8 mouse cellular contexts compared by ENCODE assay signal in the genomic region with DNA sequence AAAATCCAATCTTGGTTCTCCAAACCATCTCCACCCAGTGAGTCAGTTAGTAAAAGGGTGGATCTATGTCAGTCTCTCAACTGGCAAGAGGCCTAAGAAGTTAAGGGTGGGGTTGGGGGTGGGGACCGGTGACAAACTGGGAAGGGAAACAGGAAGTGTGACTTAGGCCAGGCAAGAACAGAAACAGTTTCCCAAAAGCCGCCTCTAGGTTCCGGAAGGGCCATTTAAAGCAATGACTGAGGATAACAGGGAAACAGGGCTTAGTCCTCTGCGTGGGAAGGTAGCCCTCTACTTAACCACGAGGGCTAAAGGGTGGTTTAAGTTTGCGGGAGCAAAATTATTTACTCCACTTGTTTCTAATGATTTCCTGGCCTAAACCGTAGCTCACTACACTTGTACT. TPM values are rescaled to one million over a fixed set of nuclear protein-coding genes. Genes with fewer than 3 reads are reported as not detected.
A peak's percentile ranks its signal among the peaks of the same experiment; 100 is the strongest.
DNase-seq lines count a peak whose midpoint lies in the region; ATAC-seq and TF ChIP-seq lines count a peak whose summit lies in the region.

No protein-coding gene starts in this region.

- H3K4me2 ChIP-seq in forebrain, embryonic 12.5 days: peak overlapping the region; percentile 86
- H3K4me2 ChIP-seq in limb, embryonic 14.5 days (replicated peaks; ENCODE audit: low read depth, low read length, severe bottlenecking): peak overlapping the region; percentile 83
- peak overlapping the region; percentile 73 for H3K4me2 ChIP-seq in midbrain, embryonic 15.5 days

- 0 out of 2 replicates have a peak, but pooled peaks cover 10% of the 10 kb centered on the region for H3K27me3 ChIP-seq in forebrain, embryonic 12.5 days
- peaks cover 12% of the 10 kb centered on the region for H3K27me3 ChIP-seq in hindbrain, embryonic 10.5 days (ENCODE audit: insufficient read depth, poor library complexity, severe bottlenecking)
- H3K27me3 ChIP-seq in limb, embryonic 14.5 days (ENCODE audit: control insufficient read depth, insufficient read depth, low read length): no peaks in the 10 kb centered on the region
- H3K27me3 ChIP-seq in midbrain, embryonic 15.5 days (replicated peaks): no peaks in the 10 kb centered on the region

- H3K4me3 ChIP-seq in forebrain, embryonic 12.5 days (replicated peaks): peak overlapping the region; percentile 62
- H3K4me3 ChIP-seq in hindbrain, embryonic 10.5 days: peak overlapping the region; percentile 78
- H3K4me3 ChIP-seq in limb, embryonic 14.5 days (replicated peaks; ENCODE audit: low read length): peak overlapping the region; percentile 68
- peak overlapping the region; percentile 57 for H3K4me3 ChIP-seq in midbrain, embryonic 15.5 days

- no peak for ATAC-seq in forebrain, embryonic 12.5 days (ENCODE audit: low FRiP score)
- no peak for ATAC-seq in limb, embryonic 14.5 days (ENCODE audit: low FRiP score, low read depth)
- ATAC-seq in midbrain, embryonic 15.5 days (replicated peaks): no peak

- no peaks in the 10 kb centered on the region for H3K9me3 ChIP-seq in forebrain, embryonic 12.5 days
- no peaks in the 10 kb centered on the region for H3K9me3 ChIP-seq in hindbrain, embryonic 10.5 days
- H3K9me3 ChIP-seq in limb, embryonic 14.5 days (ENCODE audit: control insufficient read depth, low read length): no peaks in the 10 kb centered on the region
- no peaks in the 10 kb centered on the region for H3K9me3 ChIP-seq in midbrain, embryonic 15.5 days

- H3K4me1 ChIP-seq in forebrain, embryonic 12.5 days: peaks cover 3% of the 10 kb centered on the region; the same call in 1 of the 2 replicates
- peaks cover 20% of the 10 kb centered on the region for H3K4me1 ChIP-seq in hindbrain, embryonic 10.5 days (replicated peaks)
- peaks cover 16% of the 10 kb centered on the region for H3K4me1 ChIP-seq in limb, embryonic 14.5 days (ENCODE audit: control insufficient read depth, insufficient read depth, low read length)
- peaks cover 9% of the 10 kb centered on the region for H3K4me1 ChIP-seq in midbrain, embryonic 15.5 days

- no peak overlapping the region for H3K9ac ChIP-seq in forebrain, embryonic 12.5 days
- 0 out of 2 replicates have a peak overlapping the region, but pooled peaks have one; percentile 68 for H3K9ac ChIP-seq in limb, embryonic 14.5 days (ENCODE audit: low read depth, low read length, severe bottlenecking)
- H3K9ac ChIP-seq in midbrain, embryonic 15.5 days: peak overlapping the region; percentile 46; the same call in 1 of the 2 replicates

- 0 out of 2 replicates have a peak overlapping the region, but pooled peaks have one; percentile 25 for H3K27ac ChIP-seq in forebrain, embryonic 12.5 days
- peak overlapping the region; percentile 79; the same call in 1 of the 2 replicates for H3K27ac ChIP-seq in hindbrain, embryonic 10.5 days
- H3K27ac ChIP-seq in limb, embryonic 14.5 days (replicated peaks; ENCODE audit: low read depth, low read length): no peak overlapping the region
- no peak overlapping the region for H3K27ac ChIP-seq in midbrain, embryonic 15.5 days

- 31% methylated on average over 7 of the region's 7 CpGs for WGBS in forebrain, embryonic 12.5 days
- 25% methylated on average over 7 of the region's 7 CpGs for WGBS in hindbrain, embryonic 10.5 days
- 5% methylated on average over 7 of the region's 7 CpGs for WGBS in limb, embryonic 14.5 days
- 35% methylated on average over 7 of the region's 7 CpGs for WGBS in midbrain, embryonic 15.5 days

- H3K36me3 ChIP-seq in forebrain, embryonic 12.5 days (replicated peaks): peaks cover under 1% of the 10 kb centered on the region; the same call in 1 of the 2 replicates
- H3K36me3 ChIP-seq in hindbrain, embryonic 10.5 days: peaks cover 7% of the 10 kb centered on the region
- H3K36me3 ChIP-seq in limb, embryonic 14.5 days (ENCODE audit: control insufficient read depth, insufficient read depth, low read length): 0 out of 2 replicates have a peak, but pooled peaks cover 2% of the 10 kb centered on the region
- H3K36me3 ChIP-seq in midbrain, embryonic 15.5 days (replicated peaks): no peaks in the 10 kb centered on the region

- no peak for TF ChIP-seq POLR2A in limb, embryonic 14.5 days (IDR thresholded peaks at IDR 0.05; ENCODE audit: borderline replicate concordance, extremely low read depth, insufficient read depth, insufficient read length)

- DNase-seq in ES-CJ7 (ENCODE audit: low read depth, low spot score): peak; percentile 63
- DNase-seq in adrenal gland, postnatal 14 days: peak; percentile 66
- DNase-seq in hindbrain, embryonic 10.5 days (ENCODE audit: low spot score): no peak
- DNase-seq in limb, embryonic 14.5 days (ENCODE audit: low spot score): peak; percentile 30
- no peak for DNase-seq in right cerebral cortex, postnatal 36 days (ENCODE audit: low spot score in 2 of 2)
- no peak for DNase-seq in right cerebral cortex, postnatal 14 days

RNA-seq across cellular contexts. Expression of gene Anxa7, which starts 1.1 kb away (rescaled TPM):
- 67.7 and 72.5 TPM in 2 replicates for total RNA-seq in adrenal gland, postnatal 14 days (2021)
- polyA plus RNA-seq in forebrain, embryonic 12.5 days (2016; fragmentation: Nextera tagmentation; extraction: Ambion mirVana): 10.0 and 13.0 TPM in 2 replicates
- 12.8 and 16.2 TPM in 2 replicates for polyA plus RNA-seq in hindbrain, embryonic 10.5 days (2016; fragmentation: Nextera tagmentation; extraction: Ambion mirVana)
- 50.5 and 52.8 TPM in 2 replicates for polyA plus RNA-seq in limb, embryonic 14.5 days (2012; rRNA removed)
- 45.5 and 46.5 TPM in 2 replicates for polyA plus RNA-seq in limb, embryonic 14.5 days (2014; fragmentation: Nextera tagmentation; extraction: Ambion mirVana)
- 13.1 and 13.5 TPM in 2 replicates for polyA plus RNA-seq in midbrain, embryonic 15.5 days (2015; fragmentation: Nextera tagmentation; extraction: Ambion mirVana)

RNA-seq across cellular contexts. Expression of gene Mss51, which starts 17.9 kb away (rescaled TPM):
- 0.74 and 1.1 TPM in 2 replicates for total RNA-seq in adrenal gland, postnatal 14 days (2021)
- 1.3 and 1.4 TPM in 2 replicates for polyA plus RNA-seq in forebrain, embryonic 12.5 days (2016; fragmentation: Nextera tagmentation; extraction: Ambion mirVana)
- polyA plus RNA-seq in hindbrain, embryonic 10.5 days (2016; fragmentation: Nextera tagmentation; extraction: Ambion mirVana): 0.80 and 0.88 TPM in 2 replicates
- 5.6 and 6.3 TPM in 2 replicates for polyA plus RNA-seq in limb, embryonic 14.5 days (2012; rRNA removed)
- polyA plus RNA-seq in limb, embryonic 14.5 days (2014; fragmentation: Nextera tagmentation; extraction: Ambion mirVana): 1.5 and 1.8 TPM in 2 replicates
- 0.39 and 0.40 TPM in 2 replicates for polyA plus RNA-seq in midbrain, embryonic 15.5 days (2015; fragmentation: Nextera tagmentation; extraction: Ambion mirVana)

RNA-seq across cellular contexts. Expression of gene Cfap70, which starts 26.8 kb away (rescaled TPM):
- 1.1 and 2.0 TPM in 2 replicates for total RNA-seq in adrenal gland, postnatal 14 days (2021)
- 0.44 and 0.82 TPM in 2 replicates for polyA plus RNA-seq in forebrain, embryonic 12.5 days (2016; fragmentation: Nextera tagmentation; extraction: Ambion mirVana)
- 1.0 and 1.3 TPM in 2 replicates for polyA plus RNA-seq in hindbrain, embryonic 10.5 days (2016; fragmentation: Nextera tagmentation; extraction: Ambion mirVana)
- polyA plus RNA-seq in limb, embryonic 14.5 days (2012; rRNA removed): 0.18 and 0.30 TPM in 2 replicates
- polyA plus RNA-seq in limb, embryonic 14.5 days (2014; fragmentation: Nextera tagmentation; extraction: Ambion mirVana): 0.15 and 0.76 TPM in 2 replicates
- 0.72 and 1.7 TPM in 2 replicates for polyA plus RNA-seq in midbrain, embryonic 15.5 days (2015; fragmentation: Nextera tagmentation; extraction: Ambion mirVana)

Comparison
In these comparisons a context has a peak if more than half of its experiments do, and no peak if none do; other contexts are left out.
1. DNase-seq: peak in ES-CJ7 (single experiment), adrenal gland, postnatal 14 days (single experiment) and limb, embryonic 14.5 days (single experiment); none in hindbrain, embryonic 10.5 days (single experiment), right cerebral cortex, postnatal 36 days (0 of 2) and right cerebral cortex, postnatal 14 days (single experiment).
2. H3K27ac ChIP-seq: peak in forebrain, embryonic 12.5 days (single experiment) and hindbrain, embryonic 10.5 days (single experiment); none in limb, embryonic 14.5 days (single experiment) and midbrain, embryonic 15.5 days (single experiment).
3. Peak in every context shown above with its lines, with median percentiles within 50 percentile points of each other: H3K4me2 ChIP-seq and H3K4me3 ChIP-seq.